Mouse (Mus musculus) ES-E14 (cell line): Measurements from ENCODE around the gene 2300002M23Rik. TPM values are rescaled to one million over a fixed set of nuclear protein-coding genes. Genes with fewer than 3 reads are reported as not detected.
A peak's percentile ranks its signal among the peaks of the same experiment; 100 is the strongest.

Experiments
- DNase-seq: peaks from one replicate; pipeline ENCODE4 v3.0.0-alpha.2; 2013; ENCODE audit warnings: low read depth, low spot score
- H3K27ac ChIP-seq: 2 replicates; pipeline ENCODE4 v1.5.1; 2012; ENCODE audit warnings: low read depth, mild to moderate bottlenecking, low read length, moderate library complexity, mixed read lengths; ENCODE audit not compliant: poor library complexity, insufficient read depth, severe bottlenecking
- H3K36me3 ChIP-seq: 2 replicates; pipeline ENCODE4 v1.6.1; 2012; ENCODE audit warnings: mild to moderate bottlenecking, low read length, moderate library complexity, mixed read lengths; ENCODE audit not compliant: control insufficient read depth, poor library complexity, insufficient read depth, severe bottlenecking
- H3K4me1 ChIP-seq, 2 experiments: fragments of 150-350 bp in 1 of 2; sonication (generic) in 1 of 2; 2 replicates each; pipeline ENCODE4 v1.6.1; 2012; ENCODE audit warnings: low read length in 2 of 2, mild to moderate bottlenecking in 1 of 2, mixed read lengths in 1 of 2; ENCODE audit not compliant: control insufficient read depth in 2 of 2, insufficient read depth in 2 of 2, poor library complexity in 1 of 2
- H3K4me3 ChIP-seq, 2 experiments: fragments of 150-350 bp in 1 of 2; sonication (generic) in 1 of 2; 2 replicates each; pipeline ENCODE4 v1.5.1; 2012; ENCODE audit warnings: low read length in 2 of 2, low read depth in 1 of 2, mild to moderate bottlenecking in 1 of 2, mixed read lengths in 1 of 2; ENCODE audit not compliant: insufficient read depth in 1 of 2, poor library complexity in 1 of 2, severe bottlenecking in 1 of 2
- H3K9ac ChIP-seq: 2 replicates; pipeline ENCODE4 v1.6.1; 2012; ENCODE audit warnings: low read depth, mild to moderate bottlenecking, low read length, mixed read lengths; ENCODE audit not compliant: poor library complexity, insufficient read depth, severe bottlenecking
- H3K9me3 ChIP-seq: fragments of 150-350 bp; sonication (generic); 2 replicates; pipeline ENCODE4 v1.6.1; 2012; ENCODE audit warnings: low read depth, mild to moderate bottlenecking, low read length; ENCODE audit not compliant: control insufficient read depth, insufficient read depth
- CHD2 ChIP-seq: IDR thresholded peaks from 2 replicates; pipeline ENCODE4 v1.6.1; 2014; ENCODE audit warnings: mild to moderate bottlenecking, low read depth, low read length, inconsistent platforms
- HCFC1 ChIP-seq: IDR thresholded peaks from 2 replicates; pipeline ENCODE4 v1.6.1; 2012; ENCODE audit warnings: low read length, inconsistent platforms, borderline replicate concordance; ENCODE audit not compliant: insufficient read depth
- MAFK ChIP-seq: IDR thresholded peaks from 2 replicates; pipeline ENCODE4 v1.6.1; 2014; ENCODE audit warnings: mild to moderate bottlenecking, low read depth, low read length, inconsistent platforms; ENCODE audit not compliant: insufficient read depth
- ZC3H11A ChIP-seq: IDR thresholded peaks from 2 replicates; pipeline ENCODE4 v1.6.1; 2012; ENCODE audit warnings: low read depth, mild to moderate bottlenecking, inconsistent platforms, low read length, borderline replicate concordance
- ZNF384 ChIP-seq: IDR thresholded peaks from 2 replicates; pipeline ENCODE4 v1.6.1; 2012; ENCODE audit warnings: low read depth, low read length, inconsistent platforms
- in situ Hi-C, 2 experiments: fragments of 600-800 bp; cut with MboI; formaldehyde crosslinking; loops; one replicate each; pipeline ENCODE4 v1.15.1; 2025; ENCODE audit warnings: low sequenced_read_pairs in 2 of 2, inconsistent platforms in 1 of 2; ENCODE audit not compliant: unreplicated experiment in 2 of 2
- total RNA-seq: library from RNA; depleted of rRNA; stranded (reverse); fragments of 300-350 nt; gene quantifications from 2 replicates; pipeline ENCODE4 v1.2.3, GENCODE M21; 2012

Gene 2300002M23Rik
- total RNA-seq, 1 experiment: 0.22 TPM

- no peak for TF ChIP-seq ZC3H11A
- no peak for TF ChIP-seq MAFK
- TF ChIP-seq ZNF384: no peak
- TF ChIP-seq CHD2: no peak
- no peak for TF ChIP-seq HCFC1
- no peak for DNase-seq
- Histone ChIP-seq H3K4me1 (peaks cover 8 to 22% of the 10 kb centered on the region in 2 experiments; a peak in 3 of 4 replicates), H3K27ac (peak overlapping the region; percentile 73; the same call in 1 of the 2 replicates), H3K9me3 (no peaks in the 10 kb centered on the region), H3K9ac (peak overlapping the region; percentile 17; the same call in 1 of the 2 replicates), H3K4me3 (peak overlapping the region; percentile 8 to 24; a peak in 2 of 4 replicates), H3K36me3 (no peaks in the 10 kb centered on the region)
- in situ Hi-C loops: no loop called here
These were observed 24.4 kb upstream of the 2300002M23Rik start for GRCm38 (mm10) chr17:35542761-35543411.

GRCm38 (mm10) chr17:35543412-35543861 is 23.8 kb upstream of the 2300002M23Rik start:
- H3K4me1 ChIP-seq: peaks cover 8 to 24% of the 10 kb centered on the region in 2 experiments; a peak in 3 of 4 replicates
- peak overlapping the region; percentile 8 to 24; a peak in 2 of 4 replicates for H3K4me3 ChIP-seq
- no peaks in the 10 kb centered on the region for H3K36me3 ChIP-seq
- no peak for TF ChIP-seq ZNF384
- TF ChIP-seq CHD2: no peak
- TF ChIP-seq HCFC1: no peak
- TF ChIP-seq MAFK: no peak
- TF ChIP-seq ZC3H11A: no peak
- H3K9ac ChIP-seq: peak overlapping the region; percentile 17; the same call in 1 of the 2 replicates
- H3K9me3 ChIP-seq: no peaks in the 10 kb centered on the region
- in situ Hi-C loops: no loop called here
- DNase-seq: no peak
- peak overlapping the region; percentile 73; the same call in 1 of the 2 replicates for H3K27ac ChIP-seq

GRCm38 (mm10) chr17:35544001-35544400 is 23.2 kb upstream of the 2300002M23Rik start:
- no peak for DNase-seq
- H3K9me3 ChIP-seq: no peaks in the 10 kb centered on the region
- no peak overlapping the region for H3K4me3 ChIP-seq
- no peak overlapping the region for H3K9ac ChIP-seq
- no peak for TF ChIP-seq ZC3H11A
- no peak for TF ChIP-seq ZNF384
- no peak for TF ChIP-seq MAFK
- no peak for TF ChIP-seq CHD2
- no peak for TF ChIP-seq HCFC1
- peaks cover 8 to 26% of the 10 kb centered on the region in 2 experiments; a peak in 3 of 4 replicates for H3K4me1 ChIP-seq
- H3K36me3 ChIP-seq: no peaks in the 10 kb centered on the region
- in situ Hi-C loops: no loop called here
- peak overlapping the region; percentile 73; the same call in 1 of the 2 replicates for H3K27ac ChIP-seq

GRCm38 (mm10) chr17:35544680-35545079 is 22.6 kb upstream of the 2300002M23Rik start:
- Histone ChIP-seq H3K9ac (no peak overlapping the region), H3K4me1 (peaks cover 8 to 25% of the 10 kb centered on the region in 2 experiments; a peak in 3 of 4 replicates), H3K36me3 (no peaks in the 10 kb centered on the region), H3K27ac (no peak overlapping the region; the same call in 1 of the 2 replicates), H3K4me3 (no peak overlapping the region), H3K9me3 (no peaks in the 10 kb centered on the region)
- TF ChIP-seq HCFC1 (no peak; the same call in 1 of the 2 replicates), ZC3H11A (no peak), ZNF384 (no peak), MAFK (no peak), CHD2 (no peak)
- DNase-seq: peak; percentile 84
- in situ Hi-C loops: no loop called here
